Mouse (Mus musculus) cortical plate, adult 2 months (tissue): ENCODE results near the gene Col9a3. TPM values are rescaled to one million over a fixed set of nuclear protein-coding genes. Genes with fewer than 3 reads are reported as not detected.

Experiments used
- H3K27ac ChIP-seq: fragments of 200-500 bp; 2 replicates; pipeline ENCODE4 v1.5.1; 2012; ENCODE audit warnings: low read length, control low read depth, inconsistent platforms; ENCODE audit not compliant: insufficient read depth
- H3K4me1 ChIP-seq: fragments of 200-500 bp; 2 replicates; pipeline ENCODE4 v1.6.1; 2011; ENCODE audit warnings: low read length; ENCODE audit not compliant: control insufficient read depth, insufficient read depth
- H3K4me3 ChIP-seq: fragments of 200-500 bp; 2 replicates; pipeline ENCODE4 v1.5.1; 2011; ENCODE audit warnings: mild to moderate bottlenecking, low read length, control low read depth; ENCODE audit not compliant: insufficient read depth
- CTCF ChIP-seq: fragments of 200-500 bp; IDR thresholded peaks from 2 replicates; pipeline ENCODE4 v1.5.1; 2011; ENCODE audit warnings: mild to moderate bottlenecking, control low read depth, low read length; ENCODE audit not compliant: insufficient read depth; ENCODE audit errors: extremely low read depth
- POLR2A ChIP-seq: fragments of 200-500 bp; IDR thresholded peaks from 2 replicates; pipeline ENCODE4 v1.6.1; 2011; ENCODE audit warnings: mild to moderate bottlenecking, low read length, control low read depth; ENCODE audit not compliant: insufficient read depth; ENCODE audit errors: extremely low read depth
- polyA plus RNA-seq: library from polyadenylated mRNA; depleted of rRNA; stranded (reverse); fragments of >200 nt; gene quantifications from 2 replicates; pipeline ENCODE4 v1.2.3, GENCODE M21; 2012; rRNA removed

Col9a3 gene
- polyA plus RNA-seq, 1 experiment = 17.2 TPM

DNA sequence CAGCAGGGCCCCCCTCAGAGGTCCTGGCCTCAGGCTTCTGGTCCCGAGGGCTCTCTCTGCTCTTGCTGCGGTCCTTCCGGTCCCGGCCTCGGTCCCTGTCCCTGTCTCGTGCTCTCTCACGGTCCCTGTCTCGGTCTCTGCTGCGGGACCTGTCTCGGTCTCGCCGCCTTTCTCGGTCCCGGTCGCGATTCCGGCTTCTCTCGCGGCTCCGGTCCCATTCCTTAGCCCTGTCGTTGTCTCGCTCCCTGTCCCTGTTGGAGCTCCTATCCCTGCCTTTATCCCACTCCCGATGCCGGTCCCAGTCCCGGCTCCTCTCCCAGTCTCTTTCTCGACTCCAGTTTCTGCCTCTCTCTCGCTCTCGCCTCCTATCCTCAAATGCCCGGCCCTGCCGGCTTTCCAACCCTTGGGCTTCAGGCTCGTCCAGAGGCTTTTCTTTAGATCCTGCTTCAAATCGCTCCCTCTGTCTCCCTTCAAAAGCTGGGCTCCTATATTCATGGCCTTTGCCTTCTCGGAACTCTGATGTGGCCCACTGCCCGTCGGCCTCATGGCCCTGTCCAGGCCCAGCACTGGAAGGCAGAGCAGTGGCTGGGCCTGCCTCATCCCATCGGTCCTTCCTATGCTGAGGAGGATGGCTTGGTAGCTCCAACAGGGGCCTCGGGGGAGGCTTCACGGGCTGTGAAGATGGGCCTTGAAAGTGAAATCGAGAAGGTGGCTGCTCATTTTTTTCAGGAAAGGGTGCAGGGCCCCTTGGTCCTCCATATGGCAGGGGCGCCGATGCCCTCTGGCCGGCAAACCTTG lies 62.0 kb downstream of the Col9a3 start:
- Histone ChIP-seq H3K4me3 (no peak overlapping the region), H3K27ac (no peak overlapping the region), H3K4me1 (peaks cover 2% of the 10 kb centered on the region; the same call in 1 of the 2 replicates)
- no peak for TF ChIP-seq POLR2A
- no peak for TF ChIP-seq CTCF

DNA sequence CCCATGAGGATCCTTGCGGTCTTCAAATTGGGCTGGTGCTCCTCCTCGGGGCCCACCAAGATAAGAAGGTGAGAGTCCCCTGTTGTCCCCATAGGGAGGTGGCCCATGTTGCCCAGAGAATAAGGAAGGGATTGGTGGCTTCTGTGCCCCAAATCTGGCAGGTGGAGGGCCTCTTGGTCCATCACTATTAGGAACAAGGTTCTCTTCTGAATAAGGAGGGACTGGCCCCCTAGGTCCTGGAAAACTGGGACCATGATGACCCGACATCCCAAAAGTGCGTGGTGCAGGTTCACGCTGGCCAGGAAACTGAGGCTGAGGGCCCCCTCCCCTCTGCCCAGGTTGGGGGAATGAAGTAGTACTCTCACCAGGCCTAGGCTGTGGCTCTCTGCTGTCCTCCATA lies 62.9 kb downstream of the Col9a3 start:
- Histone ChIP-seq H3K27ac (no peak overlapping the region), H3K4me3 (no peak overlapping the region), H3K4me1 (peaks cover 2% of the 10 kb centered on the region; the same call in 1 of the 2 replicates)
- no peak for TF ChIP-seq POLR2A
- TF ChIP-seq CTCF = no peak

- TF ChIP-seq POLR2A (no peak), CTCF (no peak)
- Histone ChIP-seq H3K4me3 (no peak overlapping the region), H3K27ac (no peak overlapping the region), H3K4me1 (peaks cover 2% of the 10 kb centered on the region; the same call in 1 of the 2 replicates)
Observed at GRCm38 (mm10) chr2:180662008-180662407, 64.4 kb downstream of the Col9a3 start.

Other genes with a start within 250 kb of the Col9a3 start
- 5.1 and 5.2 TPM in 2 replicates for gene Slco4a1, start 141.5 kb upstream of the Col9a3 start, polyA plus RNA-seq
- gene Ntsr1, start 97.8 kb upstream of the Col9a3 start, polyA plus RNA-seq = 5.6 and 6.0 TPM in 2 replicates
- gene Mrgbp, start 16.5 kb upstream of the Col9a3 start, polyA plus RNA-seq = 26.3 and 29.6 TPM in 2 replicates
- 38.5 and 39.1 TPM in 2 replicates for gene Ogfr, start 8.5 kb upstream of the Col9a3 start, polyA plus RNA-seq
- gene Tcfl5, start 44.9 kb downstream of the Col9a3 start, polyA plus RNA-seq = 0.91 and 1.1 TPM in 2 replicates
- gene Dido1, start 112.2 kb downstream of the Col9a3 start, polyA plus RNA-seq = 28.1 and 32.9 TPM in 2 replicates
- 57.5 and 60.4 TPM in 2 replicates for gene Gid8, start 112.3 kb downstream of the Col9a3 start, polyA plus RNA-seq
- gene Slc17a9, start 127.5 kb downstream of the Col9a3 start, polyA plus RNA-seq = 1.0 and 1.3 TPM in 2 replicates
- 0.08 TPM in 1 of 2 replicates, not detected in the other for gene Bhlhe23, start 179.1 kb downstream of the Col9a3 start, polyA plus RNA-seq